Mouse (Mus musculus) right cerebral cortex, postnatal 25 days (tissue): ENCODE results near the gene Gzmf.
"Not testable (repeated sequence)": the region's sequence is repeated elsewhere in the genome, so short reads cannot be mapped to it uniquely, and the experiment has no call there.

Experiments
- DNase-seq: peaks from one replicate; pipeline ENCODE4 v3.0.0; 2022

Gene Gzmf

DNA sequence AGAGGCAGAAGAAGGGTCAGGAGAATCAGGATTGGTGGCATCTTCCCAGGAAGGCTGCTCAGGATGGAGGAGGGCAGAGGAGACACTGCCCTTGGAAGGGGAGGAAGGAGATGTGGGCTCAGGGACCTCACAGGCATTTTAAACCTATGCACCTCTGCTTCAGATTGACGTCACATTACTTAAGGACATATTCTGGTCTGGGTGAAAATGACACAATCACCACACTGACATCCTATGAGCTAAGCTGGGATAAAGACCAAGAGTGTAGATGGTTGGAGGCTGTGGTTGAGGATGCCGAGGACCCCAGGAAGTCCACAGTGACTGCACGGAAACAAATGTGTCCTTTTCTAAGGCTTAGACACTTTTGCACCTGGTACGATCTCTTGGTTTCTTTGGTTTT lies at the start of gene Gzmf:
TSS of gene Gzmf (minus strand) at position 101 of the 400 bp plus-strand sequence.
- no peak for DNase-seq

DNA sequence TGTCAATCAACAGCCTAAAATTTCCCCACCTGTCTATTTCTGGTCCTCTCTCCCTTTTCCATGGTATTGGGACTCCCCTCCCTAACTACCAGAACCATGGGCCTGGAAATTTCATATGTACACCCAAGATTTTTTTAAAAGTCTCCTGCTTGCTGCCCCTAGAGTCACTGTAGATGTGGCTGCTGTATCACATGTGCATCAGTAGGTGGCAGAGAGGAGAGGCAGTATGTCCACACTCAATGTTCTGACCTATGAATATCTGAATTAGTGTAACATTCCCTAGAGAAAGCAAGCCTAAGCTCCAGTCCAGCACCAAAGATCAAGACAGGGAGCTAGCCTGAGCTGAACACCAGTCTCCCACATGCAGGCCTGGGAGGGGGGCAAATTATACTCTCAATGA lies 29.2 kb upstream of the Gzmf start:
- DNase-seq, result no peak

DNA sequence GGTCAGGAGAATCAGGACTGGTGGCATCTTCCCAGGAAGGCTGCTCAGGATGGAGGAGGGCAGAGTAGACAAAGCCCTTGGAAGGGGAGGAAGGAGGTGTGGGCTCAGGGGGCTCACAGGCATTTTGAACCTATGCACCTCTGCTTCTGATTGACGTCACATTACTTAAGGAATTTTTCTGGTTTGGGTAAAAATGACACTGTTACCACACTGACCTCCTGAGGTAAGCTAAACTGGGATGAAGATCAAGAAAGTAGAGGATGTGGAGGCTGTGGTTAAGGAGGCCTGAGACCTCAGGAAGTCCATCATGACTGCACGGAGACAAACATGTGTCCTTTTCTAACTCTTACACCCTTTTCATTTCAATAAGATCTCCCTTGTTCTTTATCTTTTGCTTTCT lies 23.3 kb upstream of the Gzmf start, which contains the start of gene Gzmc:
TSS of gene Gzmc (minus strand) at position 101 of the 400 bp plus-strand sequence.
- no peak for DNase-seq

DNA sequence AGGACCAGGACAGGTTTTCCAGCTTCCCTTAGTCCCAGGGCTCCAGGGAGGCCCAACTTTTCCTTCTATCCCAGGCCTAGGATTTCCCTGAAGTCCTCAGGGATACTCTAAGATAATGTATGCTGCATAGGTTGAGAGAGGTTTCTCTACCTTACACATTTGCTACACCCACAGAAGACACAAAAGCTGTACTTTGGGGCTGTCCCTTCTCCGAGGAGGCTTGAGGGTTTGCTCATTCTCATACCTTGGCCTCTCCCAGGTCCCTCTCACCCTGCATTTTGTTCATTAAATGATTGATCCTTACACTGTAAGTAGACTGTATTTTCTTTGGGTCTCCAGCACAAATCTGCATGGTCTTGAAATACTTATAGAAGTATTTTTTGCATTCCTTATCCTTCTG lies 5.6 kb downstream of the Gzmf start:
- no peak for DNase-seq

DNA sequence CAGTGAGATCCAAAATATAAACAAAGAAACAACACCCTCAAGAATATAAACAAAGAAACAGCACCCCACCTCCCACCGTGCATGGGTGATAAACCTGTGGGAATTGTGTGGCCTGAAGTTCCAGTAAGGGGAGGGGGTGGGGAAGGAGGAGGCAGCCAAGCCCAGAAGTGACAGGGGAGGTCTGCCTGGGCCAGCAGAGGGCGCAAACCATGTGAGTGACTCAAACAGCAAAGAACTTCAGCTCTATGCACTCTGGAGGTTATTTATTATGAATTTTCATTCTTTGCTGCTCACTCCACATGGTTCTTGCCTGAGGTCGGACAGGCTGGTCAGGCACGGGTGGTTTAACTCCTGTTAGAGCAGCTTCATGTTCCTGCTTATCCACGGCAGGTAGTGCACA lies 6.2 kb downstream of the Gzmf start:
- not testable (repeated sequence) for DNase-seq

DNA sequence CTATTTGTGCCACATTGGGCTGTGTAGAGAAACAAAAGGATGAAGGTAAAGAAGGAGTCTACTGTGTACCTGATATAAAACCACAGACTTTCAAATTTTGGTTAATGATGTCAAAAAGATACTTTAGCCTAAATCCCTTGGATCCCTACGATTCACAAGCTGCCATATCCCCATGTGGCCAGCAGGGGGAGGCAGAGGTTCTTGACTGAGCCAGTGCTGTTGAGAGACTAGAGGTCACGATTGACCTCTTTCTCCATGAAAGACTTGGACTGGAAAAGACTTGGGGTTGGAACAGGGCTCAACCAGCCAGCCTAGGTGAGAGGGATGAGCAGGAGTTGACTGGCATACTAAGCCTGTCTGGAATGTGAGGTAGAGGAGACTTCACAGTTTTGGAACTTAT lies 7.2 kb downstream of the Gzmf start:
- peak; percentile 31 for DNase-seq

DNA sequence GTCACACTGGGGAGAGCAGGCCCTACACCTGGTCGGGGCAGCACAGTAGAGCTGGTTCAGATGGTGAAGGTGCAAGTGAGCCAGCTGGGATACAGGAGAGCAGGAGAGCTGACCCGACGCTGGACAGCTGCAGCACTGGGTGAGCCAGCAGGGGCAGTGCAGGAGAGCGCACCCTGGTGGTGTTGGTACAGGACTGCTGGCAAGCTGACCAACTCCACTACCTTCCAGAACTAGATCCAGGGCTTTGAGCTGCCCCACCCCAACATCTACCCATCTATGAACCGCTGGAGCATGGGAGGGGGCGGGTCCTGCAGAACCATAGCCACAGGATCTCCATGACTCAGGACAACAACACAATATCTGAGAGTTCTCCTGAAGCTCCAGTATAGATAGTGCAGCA lies 24.3 kb downstream of the Gzmf start:
- no peak for DNase-seq

DNA sequence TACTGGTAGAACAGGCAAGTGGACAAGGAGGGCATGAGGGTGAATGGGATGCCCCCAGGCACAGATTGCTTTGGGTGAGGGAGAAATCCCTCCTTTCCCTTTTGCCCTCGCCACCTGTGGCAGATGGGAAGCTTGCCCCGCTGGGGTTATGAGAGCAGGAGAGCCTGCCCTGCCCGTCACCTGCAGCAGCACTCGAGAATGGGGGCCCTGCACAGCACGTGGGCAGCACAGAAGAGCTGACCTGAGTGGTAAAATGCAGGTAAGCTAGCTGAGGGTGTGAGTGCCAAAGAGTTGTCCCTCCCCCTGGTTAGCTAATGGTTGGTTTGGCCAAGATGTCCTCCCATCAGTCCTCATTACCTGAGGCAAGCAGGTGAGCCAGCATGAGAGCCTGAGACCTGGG lies 24.7 kb downstream of the Gzmf start:
- no peak for DNase-seq

DNA sequence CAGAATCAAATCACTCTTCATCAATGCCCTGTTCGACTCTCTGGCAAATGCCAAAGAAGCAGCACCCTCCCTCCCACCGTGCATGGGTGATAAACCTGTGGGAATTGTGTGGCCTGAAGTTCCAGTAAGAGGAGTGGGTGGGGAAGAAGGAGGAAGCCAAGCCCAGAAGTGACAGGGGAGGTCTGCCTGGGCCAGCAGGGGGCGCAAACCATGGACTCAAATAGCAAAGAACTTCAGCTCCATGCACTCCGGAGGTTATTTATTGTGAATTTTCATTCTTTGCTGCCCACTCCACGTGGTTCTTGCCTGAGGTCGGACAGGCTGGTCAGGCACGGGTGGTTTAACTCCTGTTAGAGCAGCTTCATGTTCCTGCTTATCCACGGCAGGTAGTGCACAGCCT lies 33.6 kb downstream of the Gzmf start:
- not testable (repeated sequence) for DNase-seq

DNA sequence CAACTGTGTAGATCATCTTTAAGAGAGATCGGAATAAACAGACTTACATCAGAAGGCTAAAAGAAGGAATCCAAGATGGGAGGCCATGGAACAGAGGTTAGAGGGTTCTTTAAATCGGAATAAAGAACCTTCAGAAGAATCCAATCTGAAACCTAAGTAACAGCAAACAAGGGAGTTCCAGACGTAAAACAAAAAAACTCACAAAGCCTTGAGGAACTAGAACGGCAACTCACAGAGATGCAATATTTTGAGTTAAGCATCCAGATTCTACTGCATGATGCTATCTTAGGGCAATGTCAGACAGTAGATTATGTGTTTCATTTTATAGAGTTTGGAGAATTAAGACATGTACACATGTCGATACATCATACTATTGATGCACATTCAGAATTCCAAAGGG lies 36.7 kb downstream of the Gzmf start, which contains the start of gene Gzmn:
TSS of gene Gzmn (minus strand) at position 101 of the 400 bp plus-strand sequence.
- no peak for DNase-seq

DNA sequence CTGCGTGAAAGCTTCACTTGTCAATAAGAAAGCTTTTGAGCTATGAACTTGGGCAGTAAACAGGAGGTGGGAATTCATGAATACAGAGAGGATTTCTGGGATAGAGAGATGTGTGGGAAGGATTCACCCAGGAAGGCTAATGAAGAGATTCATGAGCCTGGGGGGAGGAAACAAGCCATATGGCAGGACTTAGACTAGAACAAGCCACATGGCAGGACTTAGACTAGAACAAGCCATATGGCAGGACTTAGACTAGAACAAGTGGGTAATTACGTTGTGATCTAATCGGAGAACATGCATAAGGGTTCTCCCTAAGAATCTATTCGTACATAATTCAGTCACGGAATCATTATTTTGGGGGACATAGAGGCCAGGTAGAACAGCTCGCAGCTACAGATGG lies 37.8 kb downstream of the Gzmf start:
- DNase-seq, result no peak

DNA sequence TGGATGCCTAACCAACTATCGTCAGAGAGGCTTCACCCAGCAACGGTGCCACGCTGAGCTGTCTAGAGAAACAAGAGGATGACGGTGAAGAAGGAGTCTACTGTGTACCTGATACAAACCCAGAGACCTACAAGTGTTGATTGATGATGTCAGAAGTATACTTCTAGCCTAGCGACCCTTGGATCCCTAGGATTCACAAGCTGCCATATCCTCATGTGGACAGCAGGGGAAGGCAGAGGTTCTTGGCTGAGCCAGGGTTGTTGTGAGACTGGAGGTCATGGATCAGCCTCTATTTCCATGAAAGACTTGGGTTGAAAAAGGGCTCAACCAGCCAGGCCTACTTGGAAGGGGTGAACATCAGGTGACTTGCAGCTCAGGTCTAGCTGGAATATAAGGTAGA lies 38.5 kb downstream of the Gzmf start:
- DNase-seq, result no peak

DNA sequence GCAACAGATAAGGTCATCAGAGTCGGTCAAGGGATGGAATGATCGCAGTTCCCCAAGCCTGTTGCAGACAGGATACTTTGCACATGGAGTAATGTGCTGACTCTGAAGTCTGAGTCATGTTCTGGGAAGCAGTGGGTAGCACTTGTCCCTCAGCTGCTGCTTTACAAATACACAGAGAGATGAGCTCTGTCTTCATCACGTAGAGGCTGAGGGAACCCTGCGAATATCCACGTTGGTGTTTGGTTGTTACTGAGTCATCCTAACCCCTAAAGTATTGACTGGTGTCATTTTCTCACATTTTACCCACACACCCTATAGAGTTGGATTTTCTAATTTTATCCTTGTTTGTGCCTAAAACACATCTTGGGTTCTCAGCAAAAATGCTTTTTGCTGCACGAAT lies 43.2 kb downstream of the Gzmf start:
- no peak for DNase-seq

DNA sequence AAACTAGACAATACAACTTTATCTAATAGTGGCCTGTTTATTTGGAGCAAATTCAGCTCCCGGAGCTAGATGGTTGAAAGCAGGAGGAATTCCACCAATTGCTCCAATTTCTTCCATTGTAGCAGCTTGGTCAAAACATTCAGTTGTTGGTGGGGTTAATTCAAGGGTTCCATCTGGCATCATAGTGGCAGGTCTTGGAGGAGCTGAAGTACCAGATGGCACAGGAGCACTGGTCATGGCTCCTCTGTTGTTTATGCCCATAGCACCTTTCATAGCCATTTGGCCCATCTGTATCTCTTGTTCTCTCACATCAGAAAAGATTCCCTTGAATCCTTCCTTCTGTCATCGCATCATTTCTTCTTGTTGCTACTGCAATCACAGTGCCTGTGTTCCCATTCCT lies 49.1 kb downstream of the Gzmf start:
- no peak for DNase-seq

DNA sequence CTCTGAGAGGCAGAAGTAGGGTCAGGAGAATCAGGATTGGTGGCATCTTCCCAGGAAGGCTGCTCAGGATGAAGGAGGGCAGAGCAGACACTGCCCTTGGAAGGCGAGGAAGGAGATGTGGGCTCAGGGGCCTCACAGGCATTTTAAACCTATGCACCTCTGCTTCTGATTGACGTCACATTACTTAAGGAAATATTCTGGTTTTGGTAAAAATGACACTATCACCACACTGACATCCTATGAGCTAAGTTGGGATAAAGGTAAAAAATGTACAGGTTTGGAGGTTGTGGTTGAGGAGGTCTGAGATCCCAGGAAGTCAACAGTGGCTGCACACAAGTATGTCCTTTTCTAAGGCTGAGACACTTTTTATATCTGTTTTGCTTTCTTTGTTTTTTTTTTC lies 51.7 kb downstream of the Gzmf start, which contains the start of gene Gzmg:
TSS of gene Gzmg (minus strand) at position 101 of the 400 bp plus-strand sequence.
- not testable (repeated sequence) for DNase-seq

DNA sequence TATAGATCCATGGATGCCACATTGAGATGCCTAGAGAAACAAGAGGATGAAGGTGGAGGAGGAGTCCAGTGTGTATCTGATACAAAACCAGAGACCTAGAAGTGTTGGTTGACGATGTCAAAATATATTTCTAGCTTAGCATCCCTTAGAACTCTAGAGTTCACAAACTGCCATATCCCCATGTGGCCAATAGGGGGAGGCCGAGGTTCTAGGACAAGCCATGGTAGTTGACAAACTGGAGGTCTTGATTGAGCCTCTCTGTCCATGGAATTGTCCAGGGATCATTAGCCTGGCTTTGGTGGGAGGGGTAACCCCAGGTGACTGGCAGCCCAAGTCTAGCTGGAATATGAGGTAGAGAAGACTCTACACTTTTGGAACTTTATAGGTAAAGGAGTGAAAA lies 55.9 kb downstream of the Gzmf start:
- DNase-seq, result no peak
